Mouse (Mus musculus): ENCODE data around the gene Opcml. TPM values are rescaled to one million over a fixed set of nuclear protein-coding genes. Genes with fewer than 3 reads are reported as not detected.

The Opcml gene
- polyA plus RNA-seq, 2 experiments: 3.7 to 5.5 TPM

DNA sequence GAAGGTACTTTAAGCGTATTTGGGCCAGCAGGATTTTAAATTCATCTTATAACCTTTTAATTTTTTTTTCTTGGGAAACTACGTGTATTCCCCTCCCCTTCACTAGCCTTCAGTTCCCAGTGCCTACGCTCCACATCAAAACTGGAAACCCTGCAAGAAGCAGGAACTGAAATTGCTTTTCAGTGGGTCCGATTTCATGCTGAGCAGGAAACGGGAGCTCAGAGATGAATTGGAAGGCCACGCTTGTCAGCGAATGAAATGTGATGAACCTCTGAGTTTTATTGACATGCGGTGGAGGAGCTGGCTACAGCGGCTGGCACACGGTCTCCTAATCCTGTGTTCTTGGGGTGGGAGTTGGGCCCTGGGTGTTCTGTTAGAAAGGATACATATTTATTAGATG lies 834.3 kb downstream of the Opcml start:
- H3K4me3 ChIP-seq (replicated peaks; ENCODE audit: low read length): no peak overlapping the region
- ATAC-seq (ENCODE audit: low FRiP score, low read depth): no peak
- no peak overlapping the region for H3K9ac ChIP-seq (ENCODE audit: low read depth, low read length, severe bottlenecking)
- DNase-seq (ENCODE audit: low spot score): no peak
- H3K4me2 ChIP-seq (replicated peaks; ENCODE audit: low read depth, low read length, severe bottlenecking): no peak overlapping the region
- H3K27me3 ChIP-seq (ENCODE audit: control insufficient read depth, insufficient read depth, low read length): no peaks in the 10 kb centered on the region
- WGBS: 24% methylated on average over 10 of the region's 10 CpGs
- no peaks in the 10 kb centered on the region for H3K36me3 ChIP-seq (ENCODE audit: control insufficient read depth, insufficient read depth, low read length)
- no peaks in the 10 kb centered on the region for H3K4me1 ChIP-seq (ENCODE audit: control insufficient read depth, insufficient read depth, low read length)
- H3K27ac ChIP-seq (replicated peaks; ENCODE audit: low read depth, low read length): no peak overlapping the region
- no peaks in the 10 kb centered on the region for H3K9me3 ChIP-seq (ENCODE audit: control insufficient read depth, low read length)
- no peak for TF ChIP-seq POLR2A (IDR thresholded peaks at IDR 0.05; ENCODE audit: borderline replicate concordance, extremely low read depth, insufficient read depth, insufficient read length)

DNA sequence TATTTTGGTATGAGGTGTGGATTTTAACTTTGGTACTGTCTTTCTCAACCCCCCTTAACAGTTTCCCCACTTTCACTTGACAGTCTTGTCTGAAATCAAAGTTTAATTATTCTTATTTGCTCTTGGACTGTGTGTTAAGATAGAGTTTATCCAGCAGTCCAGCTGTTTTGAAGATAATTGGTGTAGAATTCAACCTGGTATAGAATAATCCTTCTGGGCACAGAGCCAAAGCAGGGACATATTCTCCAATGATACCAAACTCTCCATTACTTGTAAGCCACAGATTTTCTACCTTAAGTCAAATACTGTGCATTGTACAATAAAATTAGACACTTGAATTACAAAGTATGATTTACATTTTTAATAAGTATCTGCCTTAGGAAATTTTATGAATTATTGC lies 852.2 kb downstream of the Opcml start:
- H3K4me1 ChIP-seq (ENCODE audit: control insufficient read depth, insufficient read depth, low read length): no peaks in the 10 kb centered on the region

DNA sequence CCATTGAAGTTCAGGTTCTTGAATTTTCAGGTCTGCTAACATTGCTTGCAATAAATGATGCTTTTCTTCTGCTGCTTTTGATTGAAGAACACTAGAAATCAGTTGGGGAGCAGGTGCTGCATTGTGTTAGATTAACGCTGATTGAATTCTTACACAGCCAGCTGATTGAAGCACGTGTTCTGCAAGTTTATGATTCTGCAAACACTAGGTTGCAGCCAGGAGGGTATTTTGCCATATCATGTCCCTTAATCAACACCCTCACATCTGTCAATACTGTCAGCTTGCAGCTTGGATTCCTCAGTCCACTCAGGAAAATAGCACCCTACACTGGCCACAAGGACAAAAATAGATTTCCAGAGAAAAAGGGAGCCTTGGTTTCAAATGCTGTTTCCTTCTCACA lies 853.5 kb downstream of the Opcml start:
- Histone ChIP-seq H3K27ac (replicated peaks; ENCODE audit: low read depth, low read length) (no peak overlapping the region), H3K9ac (ENCODE audit: low read depth, low read length, severe bottlenecking) (no peak overlapping the region), H3K4me1 (ENCODE audit: control insufficient read depth, insufficient read depth, low read length) (no peaks in the 10 kb centered on the region), H3K4me3 (replicated peaks; ENCODE audit: low read length) (no peak overlapping the region), H3K27me3 (ENCODE audit: control insufficient read depth, insufficient read depth, low read length) (no peaks in the 10 kb centered on the region), H3K9me3 (ENCODE audit: control insufficient read depth, low read length) (no peaks in the 10 kb centered on the region), H3K4me2 (replicated peaks; ENCODE audit: low read depth, low read length, severe bottlenecking) (no peak overlapping the region), H3K36me3 (ENCODE audit: control insufficient read depth, insufficient read depth, low read length) (no peaks in the 10 kb centered on the region)
- ATAC-seq (ENCODE audit: low FRiP score, low read depth): no peak
- WGBS: 55% methylated on average over 2 of the region's 2 CpGs
- no peak for TF ChIP-seq POLR2A (IDR thresholded peaks at IDR 0.05; ENCODE audit: borderline replicate concordance, extremely low read depth, insufficient read depth, insufficient read length)
- DNase-seq (ENCODE audit: low spot score): no peak

More for the DNA sequence above, 852.2 kb downstream of the Opcml start:
- Histone ChIP-seq H3K27me3 (ENCODE audit: control insufficient read depth, insufficient read depth, low read length) (no peaks in the 10 kb centered on the region), H3K9ac (ENCODE audit: low read depth, low read length, severe bottlenecking) (no peak overlapping the region), H3K4me2 (replicated peaks; ENCODE audit: low read depth, low read length, severe bottlenecking) (no peak overlapping the region), H3K4me3 (replicated peaks; ENCODE audit: low read length) (no peak overlapping the region), H3K36me3 (ENCODE audit: control insufficient read depth, insufficient read depth, low read length) (no peaks in the 10 kb centered on the region), H3K9me3 (ENCODE audit: control insufficient read depth, low read length) (no peaks in the 10 kb centered on the region), H3K27ac (replicated peaks; ENCODE audit: low read depth, low read length) (no peak overlapping the region)
- DNase-seq (ENCODE audit: low spot score) (no peak), ATAC-seq (ENCODE audit: low FRiP score, low read depth) (no peak)
- TF ChIP-seq POLR2A (IDR thresholded peaks at IDR 0.05; ENCODE audit: borderline replicate concordance, extremely low read depth, insufficient read depth, insufficient read length): no peak

DNA sequence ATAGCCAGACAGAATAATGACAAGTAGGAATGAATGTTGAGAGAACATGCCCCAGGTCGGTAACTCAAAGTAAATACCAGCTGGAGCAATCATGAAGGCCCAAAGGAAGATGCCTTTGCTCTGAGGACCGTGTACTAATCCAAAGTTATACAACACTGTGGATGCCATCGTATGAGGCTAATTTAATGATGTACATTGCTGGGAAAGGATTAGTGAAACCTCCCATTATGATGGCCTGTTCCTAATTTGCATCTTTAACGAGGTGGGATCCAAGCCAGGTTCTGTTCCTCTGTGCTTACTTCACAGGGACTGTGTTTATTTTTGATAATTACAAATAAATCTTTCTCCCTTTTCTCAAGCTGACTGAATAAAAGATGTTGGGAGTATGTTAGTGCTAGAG lies 859.5 kb downstream of the Opcml start:
- Histone ChIP-seq H3K9ac (ENCODE audit: low read depth, low read length, severe bottlenecking) (no peak overlapping the region), H3K27me3 (ENCODE audit: control insufficient read depth, insufficient read depth, low read length) (no peaks in the 10 kb centered on the region), H3K36me3 (ENCODE audit: control insufficient read depth, insufficient read depth, low read length) (no peaks in the 10 kb centered on the region), H3K9me3 (ENCODE audit: control insufficient read depth, low read length) (no peaks in the 10 kb centered on the region), H3K4me3 (replicated peaks; ENCODE audit: low read length) (no peak overlapping the region), H3K4me1 (ENCODE audit: control insufficient read depth, insufficient read depth, low read length) (no peaks in the 10 kb centered on the region), H3K4me2 (replicated peaks; ENCODE audit: low read depth, low read length, severe bottlenecking) (no peak overlapping the region), H3K27ac (replicated peaks; ENCODE audit: low read depth, low read length) (no peak overlapping the region)
- TF ChIP-seq POLR2A (IDR thresholded peaks at IDR 0.05; ENCODE audit: borderline replicate concordance, extremely low read depth, insufficient read depth, insufficient read length): no peak
- DNase-seq (ENCODE audit: low spot score) (no peak), ATAC-seq (ENCODE audit: low FRiP score, low read depth) (no peak)
- WGBS: 43% methylated on average over 4 of the region's 4 CpGs

DNA sequence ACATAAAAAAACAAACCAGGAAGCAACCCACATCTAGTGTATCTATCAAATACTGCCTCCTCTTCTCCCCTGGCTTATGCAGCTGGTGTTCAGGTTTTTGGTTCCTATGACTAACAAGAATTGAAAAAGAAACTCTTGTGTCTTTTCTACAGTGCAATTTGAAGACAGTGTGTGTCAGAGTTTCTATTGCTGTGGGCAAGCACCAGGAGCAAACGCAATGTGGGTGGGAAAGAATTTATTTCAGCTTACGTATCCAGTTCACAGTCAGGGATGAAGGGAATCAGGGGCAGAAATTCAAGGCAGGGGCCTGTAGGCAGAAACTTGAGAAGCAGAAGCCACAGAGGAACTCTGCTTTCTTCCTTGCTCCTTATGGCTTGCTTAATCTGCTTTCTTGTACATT lies 869.4 kb downstream of the Opcml start:
- Histone ChIP-seq H3K4me2 (replicated peaks; ENCODE audit: low read depth, low read length, severe bottlenecking) (no peak overlapping the region), H3K27ac (replicated peaks; ENCODE audit: low read depth, low read length) (no peak overlapping the region), H3K9me3 (ENCODE audit: control insufficient read depth, low read length) (no peaks in the 10 kb centered on the region), H3K27me3 (ENCODE audit: control insufficient read depth, insufficient read depth, low read length) (no peaks in the 10 kb centered on the region), H3K4me1 (ENCODE audit: control insufficient read depth, insufficient read depth, low read length) (no peaks in the 10 kb centered on the region), H3K36me3 (ENCODE audit: control insufficient read depth, insufficient read depth, low read length) (no peaks in the 10 kb centered on the region), H3K9ac (ENCODE audit: low read depth, low read length, severe bottlenecking) (no peak overlapping the region), H3K4me3 (replicated peaks; ENCODE audit: low read length) (no peak overlapping the region)
- TF ChIP-seq POLR2A (IDR thresholded peaks at IDR 0.05; ENCODE audit: borderline replicate concordance, extremely low read depth, insufficient read depth, insufficient read length): no peak
- DNase-seq (ENCODE audit: low spot score) (no peak), ATAC-seq (ENCODE audit: low FRiP score, low read depth) (no peak)
- WGBS: 69% methylated on average over 2 of the region's 2 CpGs

DNA sequence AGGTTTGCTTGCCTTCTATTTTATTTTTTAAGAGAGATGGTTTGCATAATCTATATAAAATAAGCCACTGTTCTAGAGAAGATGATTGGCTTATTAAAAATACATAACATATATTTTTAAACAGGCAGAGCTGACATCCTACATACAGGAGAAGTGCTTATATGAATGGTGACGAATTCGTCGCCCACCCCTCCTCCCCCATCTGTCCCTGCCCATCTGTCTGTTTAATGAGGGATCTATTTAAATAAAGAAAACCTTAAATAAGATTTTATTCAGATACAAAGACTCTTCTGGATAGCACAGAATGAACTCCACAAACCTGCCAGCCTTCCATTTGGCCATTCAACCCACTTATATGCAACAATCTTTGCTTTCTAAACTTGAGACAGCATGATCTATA lies 872.3 kb downstream of the Opcml start:
- ATAC-seq (ENCODE audit: low FRiP score, low read depth): no peak
- WGBS: 98% methylated on average over 3 of the region's 3 CpGs
- Histone ChIP-seq H3K4me1 (ENCODE audit: control insufficient read depth, insufficient read depth, low read length) (no peaks in the 10 kb centered on the region), H3K27ac (replicated peaks; ENCODE audit: low read depth, low read length) (no peak overlapping the region), H3K36me3 (ENCODE audit: control insufficient read depth, insufficient read depth, low read length) (no peaks in the 10 kb centered on the region), H3K27me3 (ENCODE audit: control insufficient read depth, insufficient read depth, low read length) (no peaks in the 10 kb centered on the region), H3K4me2 (replicated peaks; ENCODE audit: low read depth, low read length, severe bottlenecking) (no peak overlapping the region), H3K9me3 (ENCODE audit: control insufficient read depth, low read length) (no peaks in the 10 kb centered on the region), H3K9ac (ENCODE audit: low read depth, low read length, severe bottlenecking) (no peak overlapping the region), H3K4me3 (replicated peaks; ENCODE audit: low read length) (no peak overlapping the region)
- TF ChIP-seq POLR2A (IDR thresholded peaks at IDR 0.05; ENCODE audit: borderline replicate concordance, extremely low read depth, insufficient read depth, insufficient read length): no peak
- no peak for DNase-seq (ENCODE audit: low spot score)

Data from limb, embryonic 14.5 days (tissue).